Mouse (Mus musculus) ES-Bruce4 (cell line): Measurements from ENCODE around the gene Elfn2.

Experiments
- CTCF ChIP-seq: IDR thresholded peaks from one replicate; pipeline ENCODE4 v1.8.1; 2011; ENCODE audit warnings: low read depth, low read length
- POLR2A ChIP-seq: IDR thresholded peaks from one replicate; pipeline ENCODE4 v1.8.1; 2011; ENCODE audit warnings: low read length; ENCODE audit not compliant: insufficient read depth

DNA sequence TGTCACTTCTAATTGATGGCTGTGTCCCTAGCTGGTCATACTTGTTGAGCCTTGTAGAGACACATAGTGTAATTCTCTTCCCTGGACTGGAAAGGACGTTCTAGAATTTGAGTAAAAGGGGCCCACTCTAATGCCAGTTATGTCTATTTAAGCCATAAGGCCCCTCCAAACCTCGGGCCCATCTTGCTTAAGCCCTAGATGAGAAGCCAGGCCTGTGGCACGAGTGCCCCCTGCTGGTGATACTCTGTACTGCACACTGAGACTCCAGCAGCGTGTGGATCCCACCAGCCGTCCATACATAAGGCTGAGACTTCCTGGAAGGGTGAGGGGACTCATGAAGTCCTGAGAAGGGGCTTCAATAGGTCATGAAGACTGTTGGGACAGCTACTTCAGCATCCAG is 25.6 kb upstream of the Elfn2 start:
- TF ChIP-seq POLR2A (no peak), CTCF (peak; percentile 95)
